In the genomic region with DNA sequence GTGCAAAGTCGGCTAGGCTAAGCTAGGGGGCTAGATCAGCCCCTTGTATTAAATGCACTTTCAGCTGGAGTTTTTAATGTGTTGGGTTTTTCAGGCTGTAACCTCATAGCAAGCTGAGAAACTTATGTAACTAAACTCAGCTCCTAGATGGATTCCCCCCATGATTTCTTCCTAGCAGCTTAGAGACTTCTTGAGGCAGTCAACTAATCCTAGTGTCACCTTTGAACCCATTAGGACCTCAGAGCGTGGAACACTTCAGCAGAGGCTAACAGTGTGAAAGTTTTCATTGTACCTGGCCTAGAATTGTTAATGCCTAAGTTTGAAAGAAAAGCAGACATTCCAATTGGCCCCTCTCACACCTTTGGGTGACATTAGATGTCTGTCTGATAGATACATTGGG, we compare ENCODE assay signal across 23 mouse cellular contexts. TPM values are rescaled to one million over a fixed set of nuclear protein-coding genes. Genes with fewer than 3 reads are reported as not detected.
A peak's percentile ranks its signal among the peaks of the same experiment; 100 is the strongest.
DNase-seq lines count a peak whose midpoint lies in the region; ATAC-seq and TF ChIP-seq lines count a peak whose summit lies in the region.
"Had no signal": no experiment of that assay in that cellular context is flagged by ENCODE, and none has a peak within 500 bp of the region (broad histone marks: within the 10 kb centered on the region; RNA-seq: fewer than 3 reads in every experiment).

No protein-coding gene starts in this region.

- peak; percentile 56 for DNase-seq in kidney, adult 9 months
- no peak for DNase-seq in kidney, adult 11 months
- no peak for DNase-seq in kidney, postnatal 14 days
- DNase-seq in liver, postnatal 0 days: no peak
- no peak for DNase-seq in liver, embryonic 11.5 days (ENCODE audit: low spot score)
- DNase-seq: adrenal gland, adult 2 months; adrenal gland, postnatal 10 days; adrenal gland, postnatal 25 days; cerebellum, adult 11 months; cerebellum, adult 18-20 months; cerebellum, adult 8-10 months; cerebellum, adult 9-11 months; cerebellum, postnatal 14 days; cerebellum, postnatal 36 days; embryo, embryonic 11 days had no signal

- ATAC-seq in kidney, embryonic 15.5 days (replicated peaks; ENCODE audit: low FRiP score): no peak
- ATAC-seq in liver, postnatal 0 days: no peak
- ATAC-seq in liver, embryonic 11.5 days (replicated peaks; ENCODE audit: low FRiP score): no peak

- no peaks in the 10 kb centered on the region for H3K36me3 ChIP-seq in kidney, embryonic 15.5 days
- H3K36me3 ChIP-seq in liver, postnatal 0 days (replicated peaks; ENCODE audit: insufficient read depth, low read length): no peaks in the 10 kb centered on the region
- no peaks in the 10 kb centered on the region for H3K36me3 ChIP-seq in liver, embryonic 11.5 days (ENCODE audit: control insufficient read depth, insufficient read depth, low read length)
- H3K36me3 ChIP-seq: embryonic facial prominence, embryonic 13.5 days; embryonic facial prominence, embryonic 15.5 days; forebrain, embryonic 10.5 days; forebrain, embryonic 12.5 days had no signal

- no peak overlapping the region for H3K4me2 ChIP-seq in kidney, embryonic 15.5 days
- no peak overlapping the region for H3K4me2 ChIP-seq in liver, postnatal 0 days (ENCODE audit: low read depth, low read length)
- H3K4me2 ChIP-seq in liver, embryonic 11.5 days: no peak overlapping the region
- H3K4me2 ChIP-seq: embryonic facial prominence, embryonic 13.5 days; embryonic facial prominence, embryonic 15.5 days; forebrain, embryonic 12.5 days had no signal

- no peak for TF ChIP-seq CTCF in liver, postnatal 0 days (IDR thresholded peaks at IDR 0.05; ENCODE audit: low read depth)

- TF ChIP-seq EP300 in liver, postnatal 0 days (IDR thresholded peaks at IDR 0.05; ENCODE audit: low read depth): no peak

- no peak overlapping the region for H3K9ac ChIP-seq in kidney, embryonic 15.5 days
- no peak overlapping the region for H3K9ac ChIP-seq in liver, postnatal 0 days (replicated peaks)
- H3K9ac ChIP-seq in liver, embryonic 11.5 days (ENCODE audit: low read depth, low read length): no peak overlapping the region
- H3K9ac ChIP-seq: embryonic facial prominence, embryonic 13.5 days; embryonic facial prominence, embryonic 15.5 days; forebrain, embryonic 12.5 days had no signal

- H3K4me1 ChIP-seq in kidney, embryonic 15.5 days: peaks cover 69% of the 10 kb centered on the region
- H3K4me1 ChIP-seq in liver, postnatal 0 days (ENCODE audit: insufficient read depth): peaks cover 8% of the 10 kb centered on the region; the same call in 1 of the 2 replicates
- H3K4me1 ChIP-seq in liver, embryonic 11.5 days (replicated peaks; ENCODE audit: control insufficient read depth, insufficient read depth, low read length): 0 out of 2 replicates have a peak, but pooled peaks cover 2% of the 10 kb centered on the region
- H3K4me1 ChIP-seq: embryonic facial prominence, embryonic 15.5 days had no signal

- 47% methylated on average over 2 of the region's 2 CpGs for WGBS in kidney, embryonic 15.5 days
- 58% methylated on average over 2 of the region's 2 CpGs for whole genome bisulfite sequencing in liver, postnatal 0 days (ENCODE audit: insufficient replicate concordance)
- 71% methylated on average over 2 of the region's 2 CpGs for WGBS in liver, embryonic 11.5 days

- peak overlapping the region; percentile 28 for H3K27ac ChIP-seq in kidney, embryonic 15.5 days
- 0 out of 2 replicates have a peak overlapping the region, but pooled peaks have one; percentile 0 for H3K27ac ChIP-seq in liver, postnatal 0 days (ENCODE audit: low read depth)
- H3K27ac ChIP-seq in liver, embryonic 11.5 days (ENCODE audit: low read depth, low read length): no peak overlapping the region
- H3K27ac ChIP-seq: embryonic facial prominence, embryonic 13.5 days; embryonic facial prominence, embryonic 15.5 days; forebrain, embryonic 10.5 days; forebrain, embryonic 12.5 days had no signal

- H3K9me3 ChIP-seq in kidney, embryonic 15.5 days (replicated peaks): no peaks in the 10 kb centered on the region
- H3K9me3 ChIP-seq in liver, postnatal 0 days (ENCODE audit: low read length): no peaks in the 10 kb centered on the region
- H3K9me3 ChIP-seq in liver, embryonic 11.5 days (ENCODE audit: control insufficient read depth, low read length): no peaks in the 10 kb centered on the region
- H3K9me3 ChIP-seq: embryonic facial prominence, embryonic 13.5 days; embryonic facial prominence, embryonic 15.5 days; forebrain, embryonic 10.5 days; forebrain, embryonic 12.5 days had no signal

- H3K4me3 ChIP-seq in kidney, embryonic 15.5 days (replicated peaks): no peak overlapping the region
- H3K4me3 ChIP-seq in liver, postnatal 0 days (ENCODE audit: low read depth, low read length): no peak overlapping the region
- no peak overlapping the region for H3K4me3 ChIP-seq in liver, embryonic 11.5 days (ENCODE audit: low read depth, low read length)
- H3K4me3 ChIP-seq: embryonic facial prominence, embryonic 13.5 days; embryonic facial prominence, embryonic 15.5 days; erythroblast, embryonic 14.5 days; forebrain, embryonic 10.5 days; forebrain, embryonic 12.5 days had no signal

- H3K27me3 ChIP-seq in kidney, embryonic 15.5 days: 0 out of 2 replicates have a peak, but pooled peaks cover 4% of the 10 kb centered on the region
- H3K27me3 ChIP-seq in liver, postnatal 0 days (ENCODE audit: insufficient read depth, low read length): no peaks in the 10 kb centered on the region
- no peaks in the 10 kb centered on the region for H3K27me3 ChIP-seq in liver, embryonic 11.5 days (replicated peaks; ENCODE audit: control insufficient read depth, insufficient read depth, low read length)
- H3K27me3 ChIP-seq: forebrain, embryonic 12.5 days had no signal

RNA-seq across cellular contexts. Expression of gene Them7, which starts 13.7 kb away (rescaled TPM):
- 2.1 and 3.0 TPM in 2 replicates for polyA plus RNA-seq in kidney, embryonic 15.5 days (2015; fragmentation: Nextera tagmentation; extraction: Ambion mirVana)
- polyA plus RNA-seq in liver, postnatal 0 days (2015; fragmentation: Nextera tagmentation; extraction: Ambion mirVana): 6.0 and 6.6 TPM in 2 replicates
- polyA plus RNA-seq in liver, embryonic 11.5 days (2014; fragmentation: Nextera tagmentation; extraction: Ambion mirVana): 0.90 and 1.3 TPM in 2 replicates
- polyA plus RNA-seq: C2C12; erythroblast, embryonic 14.5 days; forebrain, embryonic 12.5 days; forebrain, embryonic 14.5 days had no signal
